Mouse (Mus musculus) neural tube, embryonic 12.5 days (tissue): ENCODE measurements around the gene Hspa1a. TPM values are rescaled to one million over a fixed set of nuclear protein-coding genes. Genes with fewer than 3 reads are reported as not detected.
"Not testable (repeated sequence)": the region's sequence is repeated elsewhere in the genome, so short reads cannot be mapped to it uniquely, and the experiment has no call there.

Source experiments
- ATAC-seq: fragments of 200-750 bp; cut with Nextera tagmentation; 2 replicates; pipeline ENCODE4 v1.8.0; 2017; ENCODE audit warnings: low read depth, mild to moderate bottlenecking, moderate TSS enrichment, moderate library complexity; ENCODE audit not compliant: low FRiP score
- H3K27ac ChIP-seq: fragments of 300-500 bp; sonication (generic); 2 replicates; pipeline ENCODE4 v1.5.1; 2016
- H3K27me3 ChIP-seq: fragments of 300-500 bp; sonication (generic); replicated peaks from 2 replicates; pipeline ENCODE4 v1.6.1; 2016; ENCODE audit warnings: mild to moderate bottlenecking
- H3K36me3 ChIP-seq: fragments of 300-500 bp; sonication (generic); 2 replicates; pipeline ENCODE4 v1.6.1; 2016; ENCODE audit warnings: mild to moderate bottlenecking
- H3K4me1 ChIP-seq: fragments of 300-500 bp; sonication (generic); 2 replicates; pipeline ENCODE4 v1.6.1; 2016
- H3K4me2 ChIP-seq: fragments of 300-500 bp; sonication (generic); replicated peaks from 2 replicates; pipeline ENCODE4 v1.6.1; 2016; ENCODE audit warnings: mild to moderate bottlenecking
- H3K4me3 ChIP-seq: fragments of 300-500 bp; sonication (generic); 2 replicates; pipeline ENCODE4 v1.5.1; 2016
- H3K9ac ChIP-seq: fragments of 300-500 bp; sonication (generic); 2 replicates; pipeline ENCODE4 v1.6.1; 2016; ENCODE audit warnings: mild to moderate bottlenecking
- H3K9me3 ChIP-seq: fragments of 300-500 bp; sonication (generic); 2 replicates; pipeline ENCODE4 v1.6.1; 2016; ENCODE audit warnings: mild to moderate bottlenecking
- WGBS: fragments of 180-500 bp; shearing (Covaris S2); methylation state at CpG from one replicate; pipeline ENCODE4 v1.1.7; 2016; 5-methylcytosine and 5-hydroxymethylcytosine counted together
- polyA plus RNA-seq: library from polyadenylated mRNA; unstranded; fragments of >200 nt; fragmentation: Nextera tagmentation; extraction: Ambion mirVana; gene quantifications from 2 replicates; pipeline ENCODE4 v1.2.1, GENCODE M21; 2016

Hspa1a gene
- polyA plus RNA-seq, 1 experiment from 2014 or later, result 3.5 TPM

- H3K4me2 ChIP-seq, result no peak overlapping the region
Observed at GRCm38 (mm10) chr17:34977000-34977399, 5.0 kb upstream of the Hspa1a start.

GRCm38 (mm10) chr17:34975581-34976492, 3.9 kb upstream of the Hspa1a start:
- Histone ChIP-seq H3K9ac (no peak overlapping the region), H3K4me2 (no peak overlapping the region), H3K27ac (no peak overlapping the region), H3K9me3 (no peaks in the 10 kb centered on the region), H3K4me1 (peaks cover 5% of the 10 kb centered on the region), H3K36me3 (peaks cover 3% of the 10 kb centered on the region; the same call in 1 of the 2 replicates), H3K4me3 (no peak overlapping the region), H3K27me3 (no peaks in the 10 kb centered on the region)
- 87% methylated on average over 3 of the region's 3 CpGs for WGBS
- no peak for ATAC-seq

More at GRCm38 (mm10) chr17:34977000-34977399, 5.0 kb upstream of the Hspa1a start:
- H3K9ac ChIP-seq, result no peak overlapping the region
- H3K27ac ChIP-seq, result no peak overlapping the region
- H3K4me1 ChIP-seq, result peaks cover 9% of the 10 kb centered on the region
- H3K9me3 ChIP-seq, result no peaks in the 10 kb centered on the region
- no peak overlapping the region for H3K4me3 ChIP-seq
- peaks cover 3% of the 10 kb centered on the region; the same call in 1 of the 2 replicates for H3K36me3 ChIP-seq
- 94% methylated on average over 20 of the region's 20 CpGs for WGBS
- H3K27me3 ChIP-seq, result no peaks in the 10 kb centered on the region
- no peak for ATAC-seq

DNA sequence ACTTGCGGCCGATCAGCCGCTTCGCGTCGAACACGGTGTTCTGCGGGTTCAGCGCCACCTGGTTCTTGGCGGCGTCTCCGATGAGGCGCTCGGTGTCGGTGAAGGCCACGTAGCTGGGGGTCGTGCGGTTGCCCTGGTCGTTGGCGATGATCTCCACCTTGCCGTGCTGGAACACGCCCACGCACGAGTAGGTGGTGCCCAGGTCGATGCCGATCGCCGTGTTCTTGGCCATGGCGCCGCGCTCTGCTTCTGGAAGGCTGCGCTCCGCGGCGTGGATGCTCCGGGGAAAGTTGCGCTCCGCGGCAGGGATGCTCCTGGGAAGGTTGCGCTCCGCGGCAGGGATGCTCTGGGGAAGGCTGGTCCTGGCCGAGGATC, 275 bp downstream of the Hspa1a start:
- H3K36me3 ChIP-seq, result not testable (repeated sequence)
- H3K27me3 ChIP-seq, result peaks cover 26% of the 10 kb centered on the region
- 7% methylated on average over 7 of the region's 43 CpGs for WGBS

GRCm38 (mm10) chr17:34970850-34971249, 1.1 kb downstream of the Hspa1a start:
- not testable (repeated sequence) for H3K9me3 ChIP-seq
- WGBS, result 31% methylated on average over 26 of the region's 37 CpGs

More for the DNA sequence above, 275 bp downstream of the Hspa1a start:
- not testable (repeated sequence) for H3K4me1 ChIP-seq, H3K9me3 ChIP-seq, H3K9ac ChIP-seq, H3K27ac ChIP-seq
- Histone ChIP-seq H3K4me2 (peak overlapping the region; percentile 77), H3K4me3 (peak overlapping the region; percentile 36)
- peak; percentile 57 for ATAC-seq

GRCm38 (mm10) chr17:34969822-34970221, 2.1 kb downstream of the Hspa1a start, which contains the start of gene Gm20481:
Gm20481 (plus strand) TSS chr17:34969912.
- H3K4me2 ChIP-seq, H3K4me3 ChIP-seq, H3K9ac ChIP-seq, H3K4me1 ChIP-seq, H3K27ac ChIP-seq, ATAC-seq, H3K36me3 ChIP-seq, H3K9me3 ChIP-seq: not testable (repeated sequence)
- WGBS, result 71% methylated on average over 8 of the region's 11 CpGs
- peaks cover 26% of the 10 kb centered on the region for H3K27me3 ChIP-seq

More at GRCm38 (mm10) chr17:34970850-34971249, 1.1 kb downstream of the Hspa1a start:
- H3K4me3 ChIP-seq, ATAC-seq, H3K27ac ChIP-seq, H3K4me2 ChIP-seq, H3K36me3 ChIP-seq, H3K9ac ChIP-seq, H3K4me1 ChIP-seq: not testable (repeated sequence)
- peaks cover 26% of the 10 kb centered on the region for H3K27me3 ChIP-seq

GRCm38 (mm10) chr17:34965627-34966026, 6.3 kb downstream of the Hspa1a start:
- Histone ChIP-seq H3K27me3 (peaks cover 31% of the 10 kb centered on the region), H3K27ac (no peak overlapping the region), H3K4me2 (no peak overlapping the region), H3K4me1 (no peaks in the 10 kb centered on the region), H3K9me3 (no peaks in the 10 kb centered on the region), H3K4me3 (no peak overlapping the region), H3K9ac (no peak overlapping the region), H3K36me3 (no peaks in the 10 kb centered on the region)
- no peak for ATAC-seq
- 84% methylated on average over 5 of the region's 5 CpGs for WGBS

GRCm38 (mm10) chr17:34964640-34965049, 7.3 kb downstream of the Hspa1a start:
- 30% methylated on average over 1 of the region's 1 CpGs for WGBS
- no peaks in the 10 kb centered on the region for H3K9me3 ChIP-seq
- H3K9ac ChIP-seq, result 0 out of 2 replicates have a peak overlapping the region, but pooled peaks have one; percentile 8
- no peak for ATAC-seq
- H3K27me3 ChIP-seq, result peaks cover 28% of the 10 kb centered on the region
- no peak overlapping the region for H3K4me3 ChIP-seq
- no peak overlapping the region for H3K27ac ChIP-seq
- peaks cover 5% of the 10 kb centered on the region; the same call in 1 of the 2 replicates for H3K4me1 ChIP-seq
- H3K4me2 ChIP-seq, result no peak overlapping the region
- H3K36me3 ChIP-seq, result no peaks in the 10 kb centered on the region

DNA sequence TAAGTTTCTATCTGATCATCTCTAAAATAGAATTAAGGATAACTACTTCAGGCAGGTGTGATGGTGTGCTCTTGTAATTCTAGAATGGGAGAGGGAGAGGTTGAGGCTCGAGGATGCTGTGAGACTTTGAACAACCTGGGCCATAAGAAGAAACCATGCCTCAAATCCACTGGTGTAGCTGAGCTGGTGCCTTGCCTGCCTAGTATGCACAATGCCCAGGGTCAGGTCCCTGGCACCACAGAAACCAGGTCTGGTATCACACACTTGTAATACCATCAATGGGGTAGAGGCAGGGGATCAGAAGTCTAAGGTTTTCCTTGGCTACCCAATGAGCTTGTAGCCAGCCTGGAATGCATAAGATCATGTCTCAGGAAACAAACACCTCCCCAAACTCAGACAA, 9.1 kb downstream of the Hspa1a start:
- H3K4me2 ChIP-seq, result no peak overlapping the region
- no peak overlapping the region for H3K9ac ChIP-seq
- no peak overlapping the region for H3K27ac ChIP-seq
- WGBS, result 33% methylated on average over 1 of the region's 1 CpGs
- no peak overlapping the region for H3K4me3 ChIP-seq
- H3K36me3 ChIP-seq, result no peaks in the 10 kb centered on the region
- no peak for ATAC-seq
- H3K4me1 ChIP-seq, result peaks cover 9% of the 10 kb centered on the region
- no peaks in the 10 kb centered on the region for H3K9me3 ChIP-seq
- H3K27me3 ChIP-seq, result peaks cover 10% of the 10 kb centered on the region

DNA sequence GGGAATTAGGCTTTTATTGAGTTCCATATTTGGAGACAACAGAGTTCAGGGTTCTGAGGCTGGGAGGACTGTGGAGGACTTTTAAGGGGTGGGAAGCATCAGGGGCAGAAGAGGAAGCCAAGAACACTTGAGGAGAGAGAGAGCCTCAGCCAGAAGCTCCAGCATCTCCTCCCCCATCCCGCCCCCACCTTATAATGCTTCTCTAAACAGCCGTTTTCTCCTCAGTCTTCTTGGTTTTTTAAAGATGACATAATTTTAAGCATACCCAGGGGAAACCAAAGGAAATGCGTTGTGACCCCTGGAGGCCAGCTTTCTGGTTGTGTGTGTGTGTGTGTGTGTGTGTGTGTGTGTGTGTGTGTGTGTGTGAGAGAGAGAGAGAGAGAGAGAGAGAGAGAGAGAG, 9.8 kb downstream of the Hspa1a start:
- H3K27me3 ChIP-seq, result peaks cover 6% of the 10 kb centered on the region
- no peaks in the 10 kb centered on the region for H3K9me3 ChIP-seq
- no peak overlapping the region for H3K27ac ChIP-seq
- no peak overlapping the region for H3K4me3 ChIP-seq
- 41% methylated on average over 3 of the region's 3 CpGs for WGBS
- peaks cover 9% of the 10 kb centered on the region for H3K4me1 ChIP-seq
- H3K4me2 ChIP-seq, result no peak overlapping the region
- ATAC-seq, result no peak
- no peaks in the 10 kb centered on the region for H3K36me3 ChIP-seq
- H3K9ac ChIP-seq, result no peak overlapping the region

- no peak overlapping the region for H3K4me3 ChIP-seq
- ATAC-seq, result no peak
- no peak overlapping the region for H3K4me2 ChIP-seq
- H3K4me1 ChIP-seq, result peaks cover 9% of the 10 kb centered on the region
- no peaks in the 10 kb centered on the region for H3K9me3 ChIP-seq
- H3K27me3 ChIP-seq, result peaks cover 8% of the 10 kb centered on the region
- H3K9ac ChIP-seq, result no peak overlapping the region
- no peaks in the 10 kb centered on the region for H3K36me3 ChIP-seq
- H3K27ac ChIP-seq, result no peak overlapping the region
Observed at GRCm38 (mm10) chr17:34960702-34961493, 11.1 kb downstream of the Hspa1a start.

DNA sequence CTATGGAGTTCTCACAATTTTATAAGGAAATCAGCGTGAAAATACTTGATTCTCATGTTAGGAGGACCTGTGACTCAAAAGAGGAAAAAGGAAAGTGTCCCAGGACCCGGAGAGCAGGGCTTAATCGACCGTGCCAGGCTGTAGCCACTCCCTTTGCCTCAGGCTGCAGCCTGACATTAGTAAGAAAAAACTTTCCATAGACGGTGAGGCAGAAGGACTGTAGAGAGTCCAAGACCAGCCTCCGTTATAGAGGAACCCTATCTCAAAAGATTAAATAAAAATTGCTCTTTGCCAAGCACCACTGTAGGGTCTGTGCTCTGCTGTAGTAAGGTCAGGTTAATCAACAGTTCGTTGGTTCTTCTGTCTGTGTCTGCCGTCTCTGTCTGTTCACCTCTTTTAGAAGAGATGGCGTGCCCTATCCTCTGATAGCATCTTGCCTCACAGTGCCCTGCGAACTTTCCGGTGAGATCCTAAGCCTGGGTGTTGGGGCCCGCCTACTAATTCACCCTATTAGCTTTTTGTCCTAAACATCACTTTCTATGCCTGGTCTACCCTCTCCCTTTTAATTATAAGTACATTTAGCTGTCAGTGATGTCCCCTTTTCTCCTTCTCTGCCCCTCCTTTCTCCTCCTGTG, 12.0 kb downstream of the Hspa1a start:
- ATAC-seq, result no peak
- Histone ChIP-seq H3K27ac (no peak overlapping the region), H3K27me3 (peaks cover 17% of the 10 kb centered on the region), H3K4me3 (peak overlapping the region; percentile 40), H3K9me3 (no peaks in the 10 kb centered on the region), H3K4me2 (peak overlapping the region; percentile 78), H3K4me1 (peaks cover 9% of the 10 kb centered on the region), H3K9ac (0 out of 2 replicates have a peak overlapping the region, but pooled peaks have one; percentile 33), H3K36me3 (no peaks in the 10 kb centered on the region)
- 16% methylated on average over 12 of the region's 12 CpGs for WGBS
